Mouse (Mus musculus) c-Kit-positive CD71-negative TER-119-negative erythroid progenitor cells, embryonic 14.5 days (primary cell): ENCODE measurements around the gene Cdkl3.
A peak's percentile ranks its signal among the peaks of the same experiment; 100 is the strongest.
"Not testable (repeated sequence)": the region's sequence is repeated elsewhere in the genome, so short reads cannot be mapped to it uniquely, and the experiment has no call there.

Source experiments
- DNase-seq: peaks from one replicate; pipeline ENCODE4 v3.0.0-alpha.2; 2013; ENCODE audit warnings: low read depth

Gene Cdkl3

DNA sequence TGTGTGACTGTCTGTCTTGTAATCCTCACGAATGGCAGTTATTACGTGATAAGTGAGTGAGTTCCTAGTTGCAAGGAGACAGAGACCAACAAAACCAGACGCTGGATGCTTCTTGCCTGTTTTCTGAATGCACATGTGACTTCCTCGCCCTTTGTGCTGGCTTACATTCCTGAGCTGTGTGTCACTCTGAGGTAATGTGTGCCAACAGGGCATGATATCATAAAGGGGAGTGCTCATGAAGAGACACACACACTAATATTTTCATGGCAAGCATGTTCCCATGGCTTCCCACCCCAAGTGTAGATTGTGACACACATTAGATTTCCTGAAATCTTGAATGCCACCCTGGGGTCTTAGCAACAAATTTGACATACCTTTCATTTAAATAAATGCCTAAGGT is 73.9 kb downstream of the Cdkl3 start:
- DNase-seq = peak; percentile 48

GRCm38 (mm10) chr11:52079978-52080377 is 76.0 kb downstream of the Cdkl3 start:
- DNase-seq = peak; percentile 82

GRCm38 (mm10) chr11:52080656-52081055 is 76.6 kb downstream of the Cdkl3 start:
- DNase-seq = no peak

DNA sequence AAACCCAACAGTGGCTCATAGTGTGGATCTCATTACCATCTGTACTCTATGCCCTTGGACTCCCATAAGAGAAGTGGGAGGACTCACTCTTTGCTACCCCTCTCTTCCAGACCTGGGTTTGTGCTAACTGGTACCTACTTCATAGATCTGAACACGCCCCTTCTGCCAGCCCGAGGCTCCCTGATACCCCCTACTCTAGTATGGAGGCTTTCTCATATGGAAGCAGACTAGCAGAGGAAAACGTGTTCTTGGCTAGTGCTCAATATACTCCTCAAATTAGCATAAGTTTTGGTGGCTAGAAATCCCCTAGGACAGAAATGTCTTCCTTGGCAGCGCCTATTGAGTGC is 81.8 kb downstream of the Cdkl3 start:
- DNase-seq = no peak

DNA sequence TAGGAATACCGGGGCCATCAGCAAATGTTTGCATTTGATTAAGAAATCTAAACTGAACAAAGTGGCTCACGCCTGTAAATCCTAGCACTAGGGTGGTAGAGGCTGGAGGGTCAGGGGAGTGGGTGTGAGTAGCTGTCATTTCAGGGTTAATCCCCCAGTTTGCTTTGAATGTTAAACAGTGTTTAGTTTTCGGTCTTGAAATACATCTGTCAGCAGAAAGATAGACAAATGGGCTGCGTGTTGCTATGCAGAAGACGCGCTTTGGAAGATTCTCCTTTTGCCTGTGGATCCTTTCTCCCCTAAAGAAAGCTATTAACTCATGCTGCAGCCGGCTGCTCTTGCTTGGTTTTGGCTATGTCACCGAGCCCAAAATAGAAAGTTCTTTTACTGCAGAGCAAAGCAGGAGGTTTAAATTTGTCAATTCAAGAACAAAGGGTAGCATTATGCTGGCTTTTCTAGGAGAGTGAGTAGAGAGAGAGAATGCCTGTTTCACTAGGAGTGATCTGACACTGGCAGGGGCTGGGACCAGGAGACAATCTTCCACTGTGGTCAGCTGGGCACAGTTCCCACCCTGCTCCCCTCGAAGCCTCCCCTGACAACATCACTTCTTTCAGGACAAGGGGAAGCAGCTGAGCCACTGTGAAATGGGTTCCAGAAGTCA is 82.3 kb downstream of the Cdkl3 start:
- no peak for DNase-seq

DNA sequence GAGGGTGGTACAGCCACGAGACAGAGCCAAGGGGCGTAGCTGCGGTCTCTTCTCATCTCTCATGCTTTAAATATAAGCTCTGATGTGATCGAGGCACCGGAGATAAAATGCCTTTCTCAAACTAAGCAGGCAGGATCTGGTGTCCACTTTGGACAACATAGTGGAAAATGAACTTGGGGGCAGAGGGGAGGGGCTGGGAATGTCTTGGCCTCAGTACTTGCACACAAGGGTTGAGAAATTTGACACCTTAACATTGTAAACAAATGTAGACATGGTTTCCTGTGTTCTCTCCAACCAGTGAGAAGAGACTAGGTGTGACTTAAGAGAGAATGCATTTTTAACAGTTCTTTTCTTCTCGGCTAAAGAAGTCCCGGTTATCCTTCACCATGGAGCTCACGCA is 85.3 kb downstream of the Cdkl3 start:
- DNase-seq = no peak

DNA sequence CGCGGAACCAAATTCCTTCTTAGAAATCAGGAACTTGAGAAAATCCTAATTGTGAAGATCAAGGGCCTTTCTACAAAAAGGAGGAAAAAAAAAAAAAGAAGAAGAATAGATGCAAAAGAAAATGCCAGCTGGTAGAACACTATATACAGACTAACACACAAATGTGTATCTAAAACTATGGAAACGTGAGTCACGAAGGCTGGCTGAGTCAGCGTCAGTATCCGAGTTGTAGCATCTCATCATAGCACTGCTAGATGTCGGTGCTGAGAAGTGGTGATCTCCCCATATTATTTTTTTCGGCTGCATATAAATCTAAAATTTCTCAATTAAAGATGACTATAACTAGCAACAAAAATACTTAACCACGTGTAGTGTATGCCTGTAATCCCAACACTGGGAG is 87.2 kb downstream of the Cdkl3 start:
- DNase-seq = no peak

DNA sequence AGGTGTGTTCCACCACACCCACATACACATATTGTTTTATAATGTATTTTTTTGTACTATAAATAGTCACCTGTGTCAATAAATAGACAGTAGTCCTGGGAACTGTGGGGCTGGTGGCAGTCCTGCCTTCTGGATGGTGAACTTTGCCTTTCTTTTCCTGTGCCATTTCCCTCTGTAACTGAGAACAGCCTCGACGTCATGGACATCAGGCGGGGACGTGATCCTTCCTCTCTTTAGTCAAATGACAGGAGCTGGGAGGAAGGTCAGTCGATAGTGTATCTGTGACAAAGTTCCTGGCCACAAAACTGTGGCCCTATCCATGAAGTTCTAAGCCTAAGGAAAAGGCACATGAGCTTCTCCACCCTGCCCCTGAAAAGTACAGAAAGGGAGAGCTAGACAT is 90.5 kb downstream of the Cdkl3 start:
- DNase-seq = no peak

DNA sequence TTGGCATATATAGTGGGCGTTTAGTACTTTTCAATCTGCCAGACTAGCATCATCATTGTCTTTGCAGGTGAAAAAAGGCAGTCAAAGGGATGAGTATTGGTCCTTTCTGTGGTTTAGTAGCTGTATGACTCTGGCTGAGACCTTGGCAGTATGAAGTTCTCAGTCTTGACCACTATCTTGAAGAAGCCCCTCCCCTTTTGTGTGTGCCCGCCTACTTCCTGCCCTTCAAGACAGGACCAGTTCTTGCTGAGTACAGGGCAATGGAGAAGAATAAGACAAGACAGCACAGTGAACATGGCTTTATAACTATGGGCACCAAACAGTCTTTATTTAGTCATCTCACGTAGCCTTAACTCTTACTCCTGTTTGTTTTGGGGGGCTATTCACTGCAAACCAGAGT is 93.0 kb downstream of the Cdkl3 start:
- DNase-seq = no peak

DNA sequence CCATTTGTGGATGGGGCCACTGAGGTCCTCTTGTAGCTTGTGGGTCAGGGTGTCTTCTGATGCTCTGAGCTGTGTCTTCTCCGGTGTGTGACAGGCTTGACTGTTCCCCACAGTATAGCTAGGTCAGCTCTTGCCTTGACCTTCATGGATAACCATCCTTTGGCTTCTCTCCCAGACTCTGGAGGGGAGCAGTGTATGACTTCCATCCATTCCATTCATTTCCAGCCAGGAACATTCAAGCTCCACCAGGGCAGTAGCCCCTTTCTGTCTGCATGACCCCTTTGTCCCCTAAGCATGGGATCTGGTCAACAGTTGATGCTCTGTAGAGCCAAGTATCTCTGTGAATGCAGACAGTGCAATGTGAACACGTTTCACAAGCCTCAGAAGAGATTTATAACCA is 93.6 kb downstream of the Cdkl3 start:
- DNase-seq = no peak

GRCm38 (mm10) chr11:52098398-52098946 is 94.5 kb downstream of the Cdkl3 start, which contains the start of gene Ppp2ca:
Gene Ppp2ca, plus strand, starts transcription at chr11:52098681.
- peak; percentile 97 for DNase-seq

- DNase-seq = peak; percentile 46
These were observed 95.2 kb downstream of the Cdkl3 start for GRCm38 (mm10) chr11:52099031-52099761.

DNA sequence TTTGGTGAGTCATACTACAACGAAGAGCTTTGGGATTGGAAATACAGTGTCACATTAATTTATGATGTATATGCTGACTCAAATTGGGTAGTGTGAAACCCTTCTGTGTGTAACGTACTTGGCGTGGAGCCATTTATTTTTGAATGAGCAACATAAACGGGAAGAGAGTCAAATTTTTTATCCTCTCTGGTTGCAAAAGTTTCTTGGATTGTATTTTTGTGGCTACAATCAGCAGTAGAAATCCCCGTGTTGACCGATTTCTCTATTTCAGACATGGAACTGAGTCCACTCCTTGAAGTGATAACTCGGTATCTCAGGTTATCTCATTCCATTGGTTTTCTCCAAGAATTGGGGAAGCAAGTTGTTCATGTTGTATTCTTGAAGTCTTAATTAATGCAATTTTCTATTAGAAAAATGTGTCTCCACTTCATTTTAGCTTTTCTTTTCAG is 95.8 kb downstream of the Cdkl3 start:
- no peak for DNase-seq

DNA sequence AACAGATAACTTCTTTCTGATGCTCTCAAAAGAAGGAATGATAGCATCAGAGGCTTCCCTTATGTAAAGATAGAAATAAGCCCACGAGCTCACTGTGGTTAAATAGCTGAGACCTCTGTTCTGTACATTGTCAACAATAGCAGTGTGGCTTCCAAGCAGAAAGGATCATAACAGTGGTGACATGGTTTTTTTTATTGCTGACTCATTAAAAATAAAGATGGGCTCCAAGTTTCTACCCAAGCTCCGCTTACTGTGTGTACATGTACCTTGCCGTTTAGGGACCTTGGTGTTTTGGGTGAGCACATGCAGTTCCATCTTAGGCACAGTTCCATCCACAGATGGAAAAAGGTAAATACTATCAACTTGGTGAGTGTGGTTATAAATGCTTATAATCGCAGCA is 99.0 kb downstream of the Cdkl3 start:
- no peak for DNase-seq

GRCm38 (mm10) chr11:52105503-52105902 is 101.5 kb downstream of the Cdkl3 start:
- no peak for DNase-seq

DNA sequence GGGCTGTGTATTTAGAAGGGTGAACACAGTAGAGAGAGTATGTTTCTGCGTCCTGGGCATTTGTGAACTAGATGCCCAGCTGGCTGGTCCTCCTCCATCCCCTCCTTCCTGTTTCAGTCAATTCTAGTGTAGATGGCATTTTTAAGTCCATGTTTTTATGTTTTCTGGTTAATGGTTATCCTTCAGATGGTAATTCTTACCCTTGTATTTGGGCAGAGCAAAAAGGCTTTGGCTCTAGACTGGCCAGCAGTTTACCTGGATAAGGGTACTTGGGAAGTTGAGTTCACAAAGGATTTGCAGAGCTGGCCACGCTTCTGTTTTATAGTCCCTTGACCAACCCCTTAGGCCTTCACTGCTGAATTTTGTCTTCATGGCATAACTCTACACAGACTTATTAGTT is 102.0 kb downstream of the Cdkl3 start:
- no peak for DNase-seq

- no peak for DNase-seq
These were observed 102.4 kb downstream of the Cdkl3 start for GRCm38 (mm10) chr11:52106438-52106837.

DNA sequence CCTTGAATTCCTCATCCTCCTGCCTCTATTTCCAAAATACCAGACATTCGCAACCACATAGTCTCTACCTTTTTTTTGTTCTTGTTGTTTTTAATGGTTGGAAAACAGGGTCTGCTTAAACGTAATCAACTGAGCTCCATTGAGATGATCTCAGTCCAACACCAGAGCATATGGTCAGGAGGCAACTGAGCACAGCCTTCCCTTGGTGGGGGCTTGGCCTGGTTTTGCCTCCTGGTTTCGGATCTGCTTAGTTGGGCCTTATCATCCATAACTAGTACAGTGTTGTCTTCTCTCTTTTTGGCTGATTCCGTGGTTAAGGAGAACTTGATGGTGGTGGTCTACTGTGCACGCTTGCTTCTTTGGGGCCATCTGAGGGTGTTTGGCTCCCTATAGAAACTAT is 104.8 kb downstream of the Cdkl3 start:
- DNase-seq = no peak

- DNase-seq = no peak
These were observed 105.4 kb downstream of the Cdkl3 start for GRCm38 (mm10) chr11:52109421-52109820.

DNA sequence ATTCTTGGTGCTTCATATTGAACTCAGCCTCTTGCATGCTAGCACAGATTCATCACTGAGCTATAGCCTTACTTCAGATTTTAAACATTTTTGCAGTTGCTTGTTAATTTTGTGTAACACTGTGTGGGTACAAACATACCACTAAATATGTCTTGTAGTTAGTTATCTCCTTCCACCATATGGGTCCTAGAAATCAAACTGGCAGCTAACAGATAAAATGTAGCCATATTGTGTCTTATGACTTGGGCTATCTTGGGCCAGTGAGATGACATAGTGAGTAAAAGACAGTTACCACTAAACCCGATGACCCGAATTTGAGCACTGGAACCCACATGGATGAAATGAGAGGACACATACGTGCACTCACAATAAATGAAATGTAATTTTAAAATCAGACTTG is 111.5 kb downstream of the Cdkl3 start:
- DNase-seq = no peak

DNA sequence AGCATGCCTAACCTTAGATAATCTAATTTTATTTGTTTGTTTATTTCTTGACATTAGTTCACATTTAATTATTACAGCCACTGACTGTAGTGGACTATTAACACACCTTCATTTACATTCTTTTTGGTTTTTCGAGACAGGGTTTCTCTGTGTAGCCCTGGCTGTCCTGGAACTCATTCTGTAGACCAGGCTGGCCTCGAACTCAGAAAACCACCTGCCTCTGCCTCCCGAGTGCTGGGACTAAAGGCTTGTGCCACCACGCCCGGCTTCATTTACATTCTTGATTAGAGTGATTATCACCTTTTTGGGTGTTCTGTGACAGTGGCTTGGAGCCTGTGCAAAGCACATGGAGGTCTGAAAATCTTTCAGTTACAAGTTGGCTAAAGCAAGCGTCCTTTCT is 112.1 kb downstream of the Cdkl3 start:
- not testable (repeated sequence) for DNase-seq

GRCm38 (mm10) chr11:52117156-52117555 is 113.1 kb downstream of the Cdkl3 start:
- DNase-seq = no peak

DNA sequence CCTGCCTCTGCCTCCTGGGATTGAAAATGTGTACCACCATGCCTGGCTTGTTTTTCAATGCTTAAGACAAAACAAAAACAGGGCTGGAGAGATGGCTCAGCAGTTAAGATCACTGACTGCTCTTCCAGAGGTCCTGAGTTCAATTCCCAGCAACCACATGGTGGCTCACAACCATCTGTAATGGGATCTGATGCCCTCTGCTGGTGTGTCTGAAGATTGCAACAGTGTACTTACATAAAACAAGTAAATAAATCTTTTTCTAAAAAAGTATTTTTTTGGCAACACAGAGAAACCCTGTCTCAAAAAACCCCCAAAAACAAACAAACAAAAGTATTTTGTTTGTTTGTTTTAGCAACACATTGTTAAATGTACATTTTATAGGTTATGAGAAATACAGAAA is 116.4 kb downstream of the Cdkl3 start:
- DNase-seq = not testable (repeated sequence)

GRCm38 (mm10) chr11:52122045-52122444 is 118.0 kb downstream of the Cdkl3 start:
- no peak for DNase-seq
